Mouse (Mus musculus) kidney, embryonic 14.5 days (tissue): Measurements from ENCODE around the gene Cep57. TPM values are rescaled to one million over a fixed set of nuclear protein-coding genes. Genes with fewer than 3 reads are reported as not detected.

Source experiments
- ATAC-seq: fragments of 200-750 bp; cut with Nextera tagmentation; 2 replicates; pipeline ENCODE4 v1.8.0; 2017; ENCODE audit warnings: moderate number of reproducible peaks, mild to moderate bottlenecking, moderate TSS enrichment, moderate library complexity; ENCODE audit not compliant: low FRiP score, low TSS enrichment
- H3K27ac ChIP-seq: fragments of 300-500 bp; sonication (generic); 2 replicates; pipeline ENCODE4 v1.5.1; 2014; ENCODE audit warnings: low read depth, mild to moderate bottlenecking, low read length, moderate library complexity, mixed read lengths
- H3K27me3 ChIP-seq: fragments of 300-500 bp; sonication (generic); 2 replicates; pipeline ENCODE4 v1.6.1; 2014; ENCODE audit warnings: mild to moderate bottlenecking, low read length; ENCODE audit not compliant: control insufficient read depth, insufficient read depth
- H3K36me3 ChIP-seq: fragments of 300-500 bp; sonication (generic); 2 replicates; pipeline ENCODE4 v1.6.1; 2014; ENCODE audit warnings: low read length, mixed read lengths; ENCODE audit not compliant: control insufficient read depth, insufficient read depth
- H3K4me1 ChIP-seq: fragments of 300-500 bp; sonication (generic); 2 replicates; pipeline ENCODE4 v1.6.1; 2014; ENCODE audit warnings: low read length, mixed read lengths; ENCODE audit not compliant: control insufficient read depth, insufficient read depth
- H3K4me2 ChIP-seq: fragments of 300-500 bp; sonication (generic); replicated peaks from 2 replicates; pipeline ENCODE4 v1.6.1; 2014; ENCODE audit warnings: low read depth, mild to moderate bottlenecking, low read length
- H3K4me3 ChIP-seq: fragments of 300-500 bp; sonication (generic); 2 replicates; pipeline ENCODE4 v1.5.1; 2014; ENCODE audit warnings: mild to moderate bottlenecking, low read length
- H3K9ac ChIP-seq: fragments of 300-500 bp; sonication (generic); 2 replicates; pipeline ENCODE4 v1.6.1; 2014; ENCODE audit warnings: low read depth, mild to moderate bottlenecking, low read length, moderate library complexity
- H3K9me3 ChIP-seq: fragments of 300-500 bp; sonication (generic); 2 replicates; pipeline ENCODE4 v1.6.1; 2016; ENCODE audit warnings: low read length; ENCODE audit not compliant: control insufficient read depth
- WGBS: fragments of 180-500 bp; shearing (Covaris S2); extraction: QIAGEN DNeasy Blood & Tissue Kit; methylation state at CpG from one replicate; pipeline ENCODE4 v1.1.7; 2014; 5-methylcytosine and 5-hydroxymethylcytosine counted together
- polyA plus RNA-seq: library from polyadenylated mRNA; unstranded; fragments of >200 nt; fragmentation: Nextera tagmentation; extraction: Ambion mirVana; gene quantifications from 2 replicates; pipeline ENCODE4 v1.2.1, GENCODE M21; 2014

Gene Cep57
- polyA plus RNA-seq, 1 experiment from 2014 or later = 69.8 TPM

GRCm38 (mm10) chr9:13847591-13847990 lies 20.7 kb upstream of the Cep57 start:
- no peak for ATAC-seq
- H3K27me3 ChIP-seq = no peaks in the 10 kb centered on the region
- H3K27ac ChIP-seq = no peak overlapping the region
- 82% methylated on average over 3 of the region's 3 CpGs for WGBS
- H3K4me3 ChIP-seq = no peak overlapping the region
- no peak overlapping the region for H3K4me2 ChIP-seq
- no peaks in the 10 kb centered on the region for H3K9me3 ChIP-seq
- H3K9ac ChIP-seq = no peak overlapping the region
- H3K36me3 ChIP-seq = peaks cover 24% of the 10 kb centered on the region
- no peaks in the 10 kb centered on the region for H3K4me1 ChIP-seq

DNA sequence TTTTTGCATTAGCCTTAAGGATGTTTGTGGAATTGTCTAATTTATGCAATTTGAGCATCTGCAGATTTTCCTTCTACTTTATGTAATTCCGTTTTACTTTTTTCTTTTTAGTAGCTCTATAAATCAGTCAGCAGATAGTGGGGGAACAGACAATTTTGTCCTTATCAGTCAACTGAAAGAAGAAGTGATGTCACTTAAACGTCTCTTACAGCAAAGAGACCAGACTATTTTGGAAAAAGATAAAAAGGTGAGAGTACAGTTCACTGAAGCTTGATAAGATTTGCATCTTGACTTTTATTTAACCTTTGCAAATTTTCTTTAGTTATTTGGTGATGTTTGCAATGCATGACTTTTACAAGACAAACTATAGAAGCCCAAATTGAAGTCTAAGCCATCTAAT lies 9.8 kb upstream of the Cep57 start:
- no peak overlapping the region for H3K4me3 ChIP-seq
- ATAC-seq = no peak
- H3K27ac ChIP-seq = no peak overlapping the region
- no peak overlapping the region for H3K4me2 ChIP-seq
- H3K36me3 ChIP-seq = peaks cover 92% of the 10 kb centered on the region
- H3K9me3 ChIP-seq = no peaks in the 10 kb centered on the region
- H3K4me1 ChIP-seq = no peaks in the 10 kb centered on the region
- no peak overlapping the region for H3K9ac ChIP-seq
- 73% methylated on average over 2 of the region's 2 CpGs for WGBS
- H3K27me3 ChIP-seq = no peaks in the 10 kb centered on the region

GRCm38 (mm10) chr9:13835256-13835655 lies 8.3 kb upstream of the Cep57 start:
- no peaks in the 10 kb centered on the region for H3K27me3 ChIP-seq
- H3K4me3 ChIP-seq = no peak overlapping the region
- WGBS = 92% methylated on average over 3 of the region's 3 CpGs
- no peaks in the 10 kb centered on the region for H3K4me1 ChIP-seq
- H3K4me2 ChIP-seq = no peak overlapping the region
- no peak for ATAC-seq
- H3K9me3 ChIP-seq = no peaks in the 10 kb centered on the region
- H3K36me3 ChIP-seq = peaks cover 91% of the 10 kb centered on the region
- no peak overlapping the region for H3K9ac ChIP-seq
- H3K27ac ChIP-seq = no peak overlapping the region

GRCm38 (mm10) chr9:13828087-13828441 lies 1.2 kb upstream of the Cep57 start:
- 0% methylated on average over 23 of the region's 23 CpGs for WGBS
- Histone ChIP-seq H3K4me3 (peak overlapping the region; percentile 56), H3K36me3 (peaks cover 32% of the 10 kb centered on the region), H3K9ac (peak overlapping the region; percentile 91), H3K4me1 (peaks cover 12% of the 10 kb centered on the region; the same call in 1 of the 2 replicates), H3K27ac (peak overlapping the region; percentile 96), H3K9me3 (no peaks in the 10 kb centered on the region), H3K4me2 (peak overlapping the region; percentile 57), H3K27me3 (no peaks in the 10 kb centered on the region)
- peak; percentile 41; the same call in 1 of the 2 replicates for ATAC-seq

- Histone ChIP-seq H3K36me3 (peaks cover 27% of the 10 kb centered on the region), H3K4me1 (peaks cover 12% of the 10 kb centered on the region; the same call in 1 of the 2 replicates), H3K4me2 (peak within 1 kb of the TSS; percentile 69), H3K27me3 (no peaks in the 10 kb centered on the region), H3K27ac (peak within 1 kb of the TSS; percentile 99), H3K9ac (peak within 1 kb of the TSS; percentile 91), H3K4me3 (peak within 1 kb of the TSS; percentile 56), H3K9me3 (no peaks in the 10 kb centered on the region)
- WGBS = under 1% methylated on average over 61 of the region's 67 CpGs
- ATAC-seq = peak; percentile 93
These were observed 639 bp upstream of the Cep57 start, which contains the start of gene Fam76b for GRCm38 (mm10) chr9:13827406-13828086. Gene Fam76b (plus strand): TSS chr9:13827716.

DNA sequence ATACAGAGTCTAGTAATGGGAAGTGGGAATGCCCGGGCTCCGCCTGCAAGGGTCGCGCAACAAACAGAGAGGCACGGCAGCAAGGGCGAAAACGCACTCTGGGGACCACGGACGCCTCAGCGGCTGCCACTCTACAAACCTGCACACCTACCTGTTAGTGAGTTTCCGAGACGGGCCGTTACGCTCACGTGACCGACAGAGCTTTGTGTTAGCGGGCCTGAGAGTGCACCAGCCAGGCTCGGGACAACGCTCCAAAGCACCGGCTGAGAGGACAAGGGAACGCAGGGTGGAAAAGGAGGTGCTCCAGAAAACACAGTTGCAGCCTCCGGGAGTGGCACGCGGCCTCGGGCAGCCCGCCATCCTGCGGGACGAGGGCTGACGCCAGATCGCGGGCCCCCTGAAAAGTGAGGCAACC lies 509 bp downstream of the Cep57 start:
- Histone ChIP-seq H3K9me3 (no peaks in the 10 kb centered on the region), H3K36me3 (peaks cover 16% of the 10 kb centered on the region), H3K4me1 (peaks cover 12% of the 10 kb centered on the region; the same call in 1 of the 2 replicates), H3K4me3 (peak overlapping the region; percentile 56), H3K4me2 (peak overlapping the region; percentile 69), H3K9ac (peak overlapping the region; percentile 84), H3K27me3 (no peaks in the 10 kb centered on the region), H3K27ac (peak overlapping the region; percentile 99)
- peak; percentile 26 for ATAC-seq
- under 1% methylated on average over 31 of the region's 31 CpGs for WGBS

- Histone ChIP-seq H3K4me2 (peak overlapping the region; percentile 69), H3K36me3 (peaks cover 16% of the 10 kb centered on the region), H3K27me3 (no peaks in the 10 kb centered on the region), H3K4me1 (peaks cover 12% of the 10 kb centered on the region; the same call in 1 of the 2 replicates), H3K9me3 (no peaks in the 10 kb centered on the region), H3K27ac (peak overlapping the region; percentile 99), H3K9ac (peak overlapping the region; percentile 84), H3K4me3 (peak overlapping the region; percentile 56)
- ATAC-seq = no peak
- 4% methylated on average over 8 of the region's 8 CpGs for WGBS
These were observed 1.0 kb downstream of the Cep57 start for GRCm38 (mm10) chr9:13825896-13826295.

DNA sequence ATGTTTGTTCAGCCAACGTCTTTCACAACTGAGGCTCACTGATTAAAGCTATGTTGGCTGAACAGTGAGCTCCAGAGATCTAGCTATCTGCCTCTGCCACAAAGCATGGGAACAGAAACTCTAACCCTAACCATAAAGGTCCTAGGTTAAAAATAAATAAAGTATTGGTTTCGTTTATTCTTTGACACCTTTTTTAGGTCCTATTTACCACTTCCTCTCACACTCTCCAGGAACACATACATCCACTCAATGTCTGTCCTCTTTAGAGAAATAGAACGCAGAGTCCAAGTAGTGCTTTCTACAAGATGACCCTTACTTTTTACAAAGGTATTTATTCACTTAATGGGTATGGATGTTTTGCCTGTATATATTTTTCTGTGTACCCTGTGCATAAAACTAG lies 6.1 kb downstream of the Cep57 start:
- Histone ChIP-seq H3K4me2 (no peak overlapping the region), H3K27me3 (no peaks in the 10 kb centered on the region), H3K27ac (no peak overlapping the region), H3K4me3 (no peak overlapping the region), H3K4me1 (peaks cover 8% of the 10 kb centered on the region; the same call in 1 of the 2 replicates), H3K9me3 (no peaks in the 10 kb centered on the region), H3K36me3 (peaks cover 59% of the 10 kb centered on the region), H3K9ac (no peak overlapping the region)
- no peak for ATAC-seq
- WGBS = 89% methylated on average over 3 of the region's 3 CpGs

GRCm38 (mm10) chr9:13818369-13818768 lies 8.5 kb downstream of the Cep57 start:
- Histone ChIP-seq H3K9me3 (no peaks in the 10 kb centered on the region), H3K27ac (no peak overlapping the region), H3K36me3 (peaks cover 73% of the 10 kb centered on the region), H3K4me1 (no peaks in the 10 kb centered on the region), H3K27me3 (no peaks in the 10 kb centered on the region), H3K4me2 (no peak overlapping the region), H3K9ac (no peak overlapping the region), H3K4me3 (no peak overlapping the region)
- WGBS = 75% methylated on average over 9 of the region's 9 CpGs
- no peak for ATAC-seq
